Mouse (Mus musculus): ENCODE results near the gene Tsen15. TPM values are rescaled to one million over a fixed set of nuclear protein-coding genes. Genes with fewer than 3 reads are reported as not detected.

Gene Tsen15
- 31.2 TPM for polyA plus RNA-seq (2017; shearing (Covaris generic))

DNA sequence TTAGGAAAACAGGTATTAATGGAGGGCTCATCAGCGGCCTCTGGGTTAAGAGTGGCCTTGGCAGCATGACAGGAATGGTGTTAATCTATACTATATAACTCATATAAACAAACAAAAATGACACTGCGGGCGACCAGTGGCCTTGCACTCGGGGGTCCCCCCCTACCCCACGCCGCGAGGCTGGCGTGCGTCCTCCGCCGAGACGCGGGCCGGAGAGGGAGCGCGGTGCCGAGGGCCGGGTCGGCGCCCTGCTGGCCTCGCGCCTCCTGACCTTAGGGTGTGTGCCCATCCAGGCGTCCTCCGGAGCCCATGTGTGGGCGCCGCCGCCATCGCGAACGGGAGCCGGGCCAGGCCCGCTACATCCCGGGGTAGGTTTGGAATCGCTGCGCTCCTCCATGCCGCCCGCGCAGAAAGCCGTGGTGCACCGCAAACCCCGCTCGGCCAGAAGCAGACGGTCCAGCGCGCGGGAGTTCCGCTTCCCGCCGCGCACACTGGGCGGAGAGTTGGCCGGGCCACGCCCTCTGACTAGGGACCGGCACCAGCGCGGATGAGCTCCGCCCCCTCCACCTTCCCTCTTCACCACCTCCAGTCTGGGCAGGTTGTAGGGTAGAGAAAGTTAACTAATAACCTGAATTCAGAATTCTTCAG lies at the start of gene Tsen15:
Gene Tsen15, minus strand, starts transcription at position 501 of the 648 bp plus-strand sequence.

DNA sequence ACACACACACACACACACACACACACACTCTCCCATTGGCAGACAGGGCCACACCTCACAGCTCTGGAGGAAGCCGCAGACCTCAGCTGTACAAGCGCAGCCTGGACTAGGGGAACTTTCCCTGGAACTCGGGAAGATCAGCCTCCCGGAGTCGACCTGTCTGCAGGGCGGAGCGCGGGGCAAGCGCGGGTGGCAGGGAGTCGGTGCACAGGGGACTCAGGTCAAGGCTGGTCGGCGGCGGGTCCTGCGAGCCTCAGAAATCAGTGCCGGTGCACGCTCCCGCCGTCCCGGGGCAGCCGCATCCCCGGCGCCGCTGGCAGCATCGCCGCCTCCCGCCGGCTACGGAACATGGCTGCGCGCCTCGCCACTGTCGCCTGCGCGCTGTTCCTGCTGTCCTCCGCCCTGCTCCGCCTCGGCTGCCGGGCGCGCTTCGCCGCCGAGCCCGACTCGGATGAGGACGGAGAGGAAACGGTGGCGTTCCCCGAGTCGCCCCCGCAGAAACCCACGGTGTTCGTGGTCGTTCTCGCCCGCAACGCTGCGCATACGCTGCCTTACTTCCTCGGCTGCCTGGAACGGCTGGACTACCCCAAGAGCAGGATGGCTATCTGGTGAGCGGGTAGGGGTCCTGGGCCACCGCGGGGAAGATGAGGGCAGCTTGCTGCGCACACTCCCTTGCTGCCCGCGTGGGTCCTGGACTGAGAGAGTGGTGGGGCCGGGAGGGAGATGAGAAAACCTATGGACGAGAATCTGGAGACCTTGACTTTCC lies 13.5 kb upstream of the Tsen15 start, which contains the start of gene Colgalt2:
Gene Colgalt2, plus strand, starts transcription at position 41 of the 766 bp plus-strand sequence.

Other genes starting within 250 kb of the Tsen15 start
- not detected for gene Colgalt2, start 13.1 kb upstream of the Tsen15 start, polyA plus RNA-seq (2017; shearing (Covaris generic))

Data from CD4-positive, CD25-positive, alpha-beta regulatory T cell (primary cell).